Comparison of ENCODE assay signal across 8 mouse cellular contexts in genomic region chr10:82984950-82985699, GRCm38 (mm10). TPM values are rescaled to one million over a fixed set of nuclear protein-coding genes. Genes with fewer than 3 reads are reported as not detected.
DNase-seq lines count a peak whose midpoint lies in the region; ATAC-seq lines count a peak whose summit lies in the region.

TSS of gene Chst11 (plus strand) at chr10:82985498.

- peaks cover 19% of the 10 kb centered on the region for H3K4me1 ChIP-seq in embryonic facial prominence, embryonic 14.5 days (ENCODE audit: control insufficient read depth, insufficient read depth, low read length)
- peaks cover 27% of the 10 kb centered on the region for H3K4me1 ChIP-seq in limb, embryonic 13.5 days
- H3K4me1 ChIP-seq in midbrain, embryonic 15.5 days = peaks cover 47% of the 10 kb centered on the region

- peak within 1 kb of the TSS; percentile 84 for H3K4me3 ChIP-seq in embryonic facial prominence, embryonic 14.5 days (ENCODE audit: low read depth, low read length)
- H3K4me3 ChIP-seq in limb, embryonic 13.5 days = peak within 1 kb of the TSS; percentile 80
- H3K4me3 ChIP-seq in midbrain, embryonic 15.5 days = peak within 1 kb of the TSS; percentile 65

- peak within 1 kb of the TSS; percentile 79 for H3K9ac ChIP-seq in embryonic facial prominence, embryonic 14.5 days (ENCODE audit: low read depth, low read length)
- H3K9ac ChIP-seq in limb, embryonic 13.5 days = peak within 1 kb of the TSS; percentile 81
- H3K9ac ChIP-seq in midbrain, embryonic 15.5 days = peak within 1 kb of the TSS; percentile 77

- DNase-seq in 416B (ENCODE audit: low read depth) = peak; percentile 86
- peak; percentile 85 for DNase-seq in adrenal gland, postnatal 25 days
- DNase-seq in embryonic facial prominence, embryonic 14.5 days (ENCODE audit: low spot score) = peak; percentile 89
- peak; percentile 73 for DNase-seq in heart, adult 8-10 months (ENCODE audit: low spot score)
- peak; percentile 52 to 78 for DNase-seq in kidney, adult 8-10 months
- peak; percentile 79 to 80 for DNase-seq in spleen, postnatal 10 days (ENCODE audit: low spot score in 2 of 2)

- H3K27me3 ChIP-seq in embryonic facial prominence, embryonic 14.5 days (replicated peaks; ENCODE audit: control insufficient read depth, insufficient read depth, low read length) = peaks cover 10% of the 10 kb centered on the region
- peaks cover 58% of the 10 kb centered on the region for H3K27me3 ChIP-seq in limb, embryonic 13.5 days
- peaks cover 10% of the 10 kb centered on the region; the same call in 1 of the 2 replicates for H3K27me3 ChIP-seq in midbrain, embryonic 15.5 days (replicated peaks)

- under 1% methylated on average over 31 of the region's 67 CpGs for WGBS in embryonic facial prominence, embryonic 14.5 days
- 1% methylated on average over 53 of the region's 67 CpGs for WGBS in limb, embryonic 13.5 days
- 0% methylated on average over 58 of the region's 67 CpGs for WGBS in midbrain, embryonic 15.5 days

- H3K9me3 ChIP-seq in embryonic facial prominence, embryonic 14.5 days (ENCODE audit: control insufficient read depth, low read length) = no peaks in the 10 kb centered on the region
- H3K9me3 ChIP-seq in limb, embryonic 13.5 days = no peaks in the 10 kb centered on the region
- no peaks in the 10 kb centered on the region for H3K9me3 ChIP-seq in midbrain, embryonic 15.5 days

- H3K36me3 ChIP-seq in embryonic facial prominence, embryonic 14.5 days (ENCODE audit: control insufficient read depth, insufficient read depth, low read length) = no peaks in the 10 kb centered on the region
- no peaks in the 10 kb centered on the region for H3K36me3 ChIP-seq in limb, embryonic 13.5 days
- no peaks in the 10 kb centered on the region for H3K36me3 ChIP-seq in midbrain, embryonic 15.5 days (replicated peaks)

- ATAC-seq in embryonic facial prominence, embryonic 14.5 days (ENCODE audit: low read depth) = peak; percentile 90
- ATAC-seq in limb, embryonic 13.5 days (ENCODE audit: low FRiP score, low read depth) = peak; percentile 89
- peak; percentile 91 for ATAC-seq in midbrain, embryonic 15.5 days (replicated peaks)

- H3K27ac ChIP-seq in embryonic facial prominence, embryonic 14.5 days (replicated peaks; ENCODE audit: low read depth, low read length) = peak within 1 kb of the TSS; percentile 88
- peak within 1 kb of the TSS; percentile 92 for H3K27ac ChIP-seq in limb, embryonic 13.5 days
- H3K27ac ChIP-seq in midbrain, embryonic 15.5 days = peak within 1 kb of the TSS; percentile 91

- H3K4me2 ChIP-seq in embryonic facial prominence, embryonic 14.5 days (ENCODE audit: low read depth, low read length) = peak within 1 kb of the TSS; percentile 91
- peak within 1 kb of the TSS; percentile 94 for H3K4me2 ChIP-seq in limb, embryonic 13.5 days (replicated peaks)
- peak within 1 kb of the TSS; percentile 84 for H3K4me2 ChIP-seq in midbrain, embryonic 15.5 days

RNA-seq across cellular contexts. Expression of gene Chst11, which starts in this region (rescaled TPM):
- total RNA-seq in adrenal gland, postnatal 25 days (2021) = 34.0 and 44.0 TPM in 2 replicates
- 4.4 and 5.3 TPM in 2 replicates for polyA plus RNA-seq in embryonic facial prominence, embryonic 14.5 days (2014; fragmentation: Nextera tagmentation; extraction: Ambion mirVana)
- 1 to 10 TPM; 2.1 to 3.1 (median 2.7) TPM for total RNA-seq in heart, adult 8-10 months (2022)
- 4.0 and 4.1 TPM in 2 replicates for polyA plus RNA-seq in limb, embryonic 13.5 days (2015; fragmentation: Nextera tagmentation; extraction: Ambion mirVana)
- polyA plus RNA-seq in midbrain, embryonic 15.5 days (2015; fragmentation: Nextera tagmentation; extraction: Ambion mirVana) = 3.8 and 4.1 TPM in 2 replicates

Comparison
In these comparisons a context has a peak if more than half of its experiments do, and no peak if none do; other contexts are left out.
1. Peak in every context shown above with its lines: DNase-seq, ATAC-seq, H3K4me3 ChIP-seq and H3K27ac ChIP-seq.